Mouse (Mus musculus): ENCODE results near the gene Cage1. TPM values are rescaled to one million over a fixed set of nuclear protein-coding genes. Genes with fewer than 3 reads are reported as not detected.

The Cage1 gene
- polyA plus RNA-seq (2017; shearing (Covaris generic)) = 0.94 TPM

DNA sequence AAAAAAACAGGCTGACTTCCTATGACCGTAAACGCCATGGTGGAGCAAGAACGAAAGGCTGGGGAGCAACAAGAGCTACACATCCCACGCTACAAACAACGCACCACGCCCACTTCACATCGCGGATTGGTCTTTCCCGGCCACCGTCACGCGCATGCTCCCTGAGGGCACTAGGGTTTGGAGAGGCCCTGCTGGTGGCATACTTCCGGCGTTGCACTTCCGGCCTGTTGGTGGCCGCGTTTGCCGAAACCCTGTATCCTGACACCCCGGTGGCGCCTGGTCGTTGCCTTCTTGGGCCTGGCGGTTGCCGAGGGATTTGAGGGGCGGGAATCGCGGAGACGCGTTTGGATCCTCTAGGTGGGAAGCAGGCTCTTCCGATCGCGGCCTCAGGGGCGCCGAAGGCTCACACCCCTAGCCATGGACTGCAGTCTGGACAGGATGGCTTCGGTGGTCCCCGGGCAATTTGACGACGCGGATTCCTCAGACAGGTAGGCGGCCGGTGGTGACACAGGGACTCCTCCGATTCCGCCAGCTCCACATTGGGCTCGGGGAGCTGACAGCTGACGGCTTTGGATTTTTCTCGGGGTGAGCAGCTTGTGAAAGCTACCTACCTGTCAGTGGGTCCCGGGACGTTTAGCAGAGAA, at the start of gene Cage1:
Cage1 (minus strand) TSS at position 26 of the 644 bp plus-strand sequence.

GRCm38 (mm10) chr13:38036343-38037043, 376 bp downstream of the Cage1 start, which contains the start of gene Riok1:
Gene Riok1, plus strand, starts transcription at chr13:38036995.

DNA sequence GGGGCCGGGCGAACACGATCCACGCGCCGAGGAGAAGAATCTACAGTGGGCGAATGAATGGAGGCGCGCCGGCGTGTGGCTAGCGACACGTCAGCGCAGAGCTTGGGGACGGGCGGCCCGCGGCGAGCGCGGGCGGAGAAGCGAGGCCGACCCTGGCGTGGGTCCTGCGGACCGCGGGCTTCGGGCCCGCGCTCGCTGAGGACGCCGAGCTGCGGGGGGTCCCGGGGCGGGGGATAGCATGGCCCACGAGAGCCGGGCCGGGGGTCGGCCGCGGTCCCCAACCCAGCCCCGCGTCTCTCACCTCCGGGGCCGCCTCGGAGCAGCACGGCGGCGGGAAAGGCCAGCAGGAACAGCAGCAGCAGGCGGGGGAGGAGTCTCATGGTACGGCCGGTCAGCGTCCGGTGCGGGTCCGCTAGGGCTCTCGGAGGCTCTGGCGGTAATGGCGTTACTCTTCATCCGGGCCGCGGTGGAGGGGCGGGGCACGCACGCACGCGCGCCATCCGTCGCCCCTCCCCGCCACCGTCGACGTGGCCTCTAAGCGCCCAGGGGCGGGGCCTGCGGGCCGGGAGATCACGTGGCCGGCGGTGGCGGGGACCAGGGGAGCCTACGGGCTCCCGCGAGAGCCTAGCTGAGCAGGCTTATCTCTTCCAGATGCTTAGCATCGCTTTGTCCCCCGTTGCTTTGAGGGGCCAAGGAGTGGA, 43.0 kb downstream of the Cage1 start, which contains the start of gene Ssr1:
Ssr1 (minus strand) TSS at position 514 of the 701 bp plus-strand sequence.

Other genes with a start within 250 kb of the Cage1 start
- gene Ssr1, start 42.9 kb downstream of the Cage1 start, polyA plus RNA-seq (2017; shearing (Covaris generic)) = 49.8 TPM
- 165 TPM for gene Riok1, start 74 bp downstream of the Cage1 start, polyA plus RNA-seq (2017; shearing (Covaris generic))
- gene Dsp, start 114.2 kb upstream of the Cage1 start, polyA plus RNA-seq (2017; shearing (Covaris generic)) = not detected
- gene Snrnp48, start 167.9 kb upstream of the Cage1 start, polyA plus RNA-seq (2017; shearing (Covaris generic)) = 74.9 TPM

All from effector memory CD4-positive, alpha-beta T cell, adult 5 months (primary cell).